Mouse (Mus musculus): Measurements from ENCODE around the gene Nek6.

DNA sequence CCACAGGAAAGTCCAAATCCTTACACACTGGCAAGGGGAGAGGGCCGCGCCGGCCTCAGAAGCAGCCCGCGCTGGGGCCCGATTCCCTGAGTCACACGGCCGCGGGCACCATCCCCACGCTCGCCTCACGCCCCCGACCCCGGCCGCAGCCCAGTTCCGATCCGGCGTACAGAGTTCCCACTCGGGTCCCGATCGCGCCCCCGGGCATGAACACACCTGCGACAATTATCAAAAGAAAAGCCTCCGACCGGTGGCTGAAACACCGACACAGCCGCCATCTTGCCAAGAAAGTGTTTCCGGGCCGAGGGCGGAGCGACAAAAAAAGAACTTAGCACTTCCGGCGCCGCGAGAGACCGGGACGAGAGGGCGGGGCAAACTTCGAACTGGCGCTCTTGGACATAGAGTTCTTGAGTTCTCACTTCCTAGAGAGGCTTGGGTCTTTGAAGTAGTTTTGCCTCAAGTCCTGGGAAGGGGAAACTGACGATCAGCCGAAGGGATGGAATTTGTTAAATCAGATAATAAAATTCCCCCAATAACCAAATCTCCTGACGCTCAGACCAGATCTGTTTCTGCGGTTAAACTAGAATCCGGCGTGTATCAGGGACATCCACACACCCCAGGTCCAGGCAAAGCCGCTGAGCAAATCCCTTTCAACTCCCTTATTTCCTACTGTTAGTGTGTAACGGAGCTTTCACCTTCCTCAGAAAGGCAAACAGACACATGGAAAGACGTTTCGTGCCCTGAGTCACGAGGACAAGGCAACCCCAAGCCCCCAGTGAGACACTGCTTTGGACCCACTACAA is 132.4 kb downstream of the Nek6 start, which contains the start of gene Psmb7:
- TF ChIP-seq POLR2A (IDR thresholded peaks at IDR 0.05; ENCODE audit: insufficient read length, low read depth) (peak; percentile 47), TCF12 (IDR thresholded peaks at IDR 0.05; ENCODE audit: insufficient read depth, poor library complexity, severe bottlenecking) (no peak), MYOD1 (IDR thresholded peaks at IDR 0.05; ENCODE audit: control insufficient read depth in 1 of 3, insufficient read length in 2 of 3, low read depth in 2 of 3) (no peak), MAX (IDR thresholded peaks at IDR 0.05; ENCODE audit: low read depth) (no peak), E2F4 (IDR thresholded peaks at IDR 0.05; ENCODE audit: insufficient read depth) (peak; percentile 51), CEBPB (IDR thresholded peaks at IDR 0.05; ENCODE audit: insufficient read depth, poor library complexity, severe bottlenecking) (no peak)

Measured in myocyte (in vitro differentiated cells).